Mouse (Mus musculus): ENCODE data around the gene Crebzf. TPM values are rescaled to one million over a fixed set of nuclear protein-coding genes. Genes with fewer than 3 reads are reported as not detected.

Gene Crebzf
- polyA plus RNA-seq, 1 experiment: 104 TPM

DNA sequence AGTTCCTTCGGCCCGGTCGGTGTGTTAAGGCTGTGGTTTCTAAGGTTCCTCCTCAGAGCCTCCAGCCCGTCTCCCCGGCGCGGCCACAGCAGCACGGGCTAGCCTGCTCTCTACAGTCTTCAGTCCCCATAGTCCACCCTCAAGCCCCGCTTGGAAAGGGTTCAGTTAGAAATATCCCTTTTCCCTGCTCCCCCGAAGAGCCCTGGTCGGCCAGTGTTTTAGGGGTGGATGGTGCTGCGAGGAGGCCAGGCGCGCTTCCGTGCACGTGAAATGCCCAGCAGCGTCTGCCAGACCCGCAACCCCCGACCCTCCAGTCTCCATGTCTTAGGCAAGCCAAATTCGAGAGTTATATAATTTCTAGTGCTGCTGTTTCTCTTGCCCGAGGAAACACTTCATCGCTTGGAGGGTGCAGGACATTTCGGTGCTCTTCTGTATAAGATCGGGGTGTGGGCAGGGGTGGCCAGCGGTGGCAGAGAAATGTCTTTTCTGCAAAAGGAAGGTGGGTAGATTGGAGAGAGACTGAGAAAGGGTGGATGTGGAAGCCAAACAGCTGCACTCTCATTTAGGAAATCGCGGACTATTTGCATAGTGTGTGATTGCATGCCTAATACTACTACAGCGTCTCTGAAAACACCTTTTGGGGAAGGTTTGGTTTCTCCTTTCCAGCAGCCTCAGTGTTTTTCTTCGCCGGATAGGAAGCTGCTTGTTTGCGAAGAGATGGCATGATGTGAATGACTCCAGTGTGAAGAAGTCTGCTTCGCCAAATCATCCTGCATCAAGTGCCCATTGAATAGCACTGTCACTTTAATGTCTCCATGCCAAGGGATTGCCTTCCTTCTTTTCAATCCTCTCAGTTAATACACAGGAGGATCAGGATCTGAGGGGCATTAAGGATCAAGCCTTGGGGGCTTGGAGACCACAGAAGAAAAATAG is 34.0 kb downstream of the Crebzf start, which contains the start of gene Dlg2:
Gene Dlg2, plus strand, starts transcription at position 360 of the 933 bp plus-strand sequence.
- DNase-seq (ENCODE audit: low spot score): no peak

DNA sequence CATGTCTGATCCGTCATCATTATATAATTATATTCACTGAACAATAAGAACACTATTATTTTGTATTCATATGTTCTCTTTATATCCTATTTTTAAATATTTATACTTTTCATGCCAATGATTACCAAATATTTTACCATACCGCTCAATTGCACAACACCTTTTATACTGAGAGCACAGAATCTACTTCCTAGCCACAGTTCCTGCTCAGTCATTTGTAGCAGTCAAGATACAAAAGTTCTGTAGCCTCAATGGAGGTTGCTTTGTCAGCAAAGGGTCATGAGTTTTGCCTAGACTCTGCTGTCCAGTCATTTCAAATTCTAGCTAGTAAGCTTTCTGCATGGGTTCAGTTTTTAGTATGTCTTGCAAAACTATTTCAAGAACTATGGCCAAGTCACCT is 40.1 kb downstream of the Crebzf start:
- no peak for DNase-seq (ENCODE audit: low spot score)

Other genes with a start within 250 kb of the Crebzf start
- gene Ccdc83, start 177.0 kb upstream of the Crebzf start, polyA plus RNA-seq (2012; rRNA removed): 0.04 and 0.12 TPM in 2 replicates
- gene Sytl2, start 140.5 kb upstream of the Crebzf start, polyA plus RNA-seq (2012; rRNA removed): 90.2 and 106 TPM in 2 replicates
- 0.73 and 0.90 TPM in 2 replicates for gene Ccdc89, start 16.2 kb upstream of the Crebzf start, polyA plus RNA-seq (2012; rRNA removed)
- gene Tmem126a, start 14.5 kb downstream of the Crebzf start, polyA plus RNA-seq (2012; rRNA removed): 44.5 and 51.2 TPM in 2 replicates
- 19.1 and 21.1 TPM in 2 replicates for gene Tmem126b, start 33.3 kb downstream of the Crebzf start, polyA plus RNA-seq (2012; rRNA removed)
- gene Dlg2, start 33.9 kb downstream of the Crebzf start, polyA plus RNA-seq (2012; rRNA removed): 2.1 and 2.9 TPM in 2 replicates